In the genomic region with DNA sequence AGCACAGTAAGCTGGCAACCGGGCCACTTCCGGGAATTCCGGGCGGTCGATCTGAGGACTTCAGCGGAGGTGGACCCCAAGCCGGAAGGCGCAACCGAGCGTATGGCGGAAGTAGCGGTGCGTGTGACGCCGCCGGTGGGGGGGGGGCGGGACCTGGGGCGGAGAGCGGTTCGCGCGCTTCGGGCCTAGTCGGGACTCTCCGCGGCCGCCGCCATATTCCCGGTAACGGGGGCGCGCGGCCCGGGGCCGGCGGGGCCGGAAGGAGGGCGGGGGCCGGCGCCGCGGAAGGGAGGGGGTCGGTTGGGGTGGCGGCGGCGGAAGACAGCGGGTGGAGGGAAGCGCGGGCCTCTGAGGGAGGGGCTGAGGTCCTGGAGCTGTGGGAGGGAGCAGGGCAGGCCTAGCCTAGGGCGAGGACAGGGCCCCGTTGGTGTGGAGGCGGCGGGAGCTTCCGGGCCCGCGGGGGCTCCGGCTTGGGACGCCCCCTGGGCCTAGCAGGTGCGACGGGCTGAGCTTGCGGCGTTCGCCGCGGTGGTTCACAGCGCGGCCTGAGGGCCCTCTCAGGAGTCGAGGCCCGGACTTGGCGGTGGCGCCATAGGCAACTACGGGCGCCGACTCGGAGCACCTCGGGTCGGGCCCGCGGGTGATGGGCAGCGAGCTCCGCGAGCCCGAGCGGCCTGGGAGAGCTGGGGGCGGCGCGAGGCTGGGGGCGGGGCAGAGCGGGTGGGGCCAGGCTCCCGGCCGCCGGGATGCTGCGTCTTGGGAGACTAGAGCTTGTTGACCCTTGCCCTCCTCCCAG, we compare ENCODE assay signal across 8 mouse cellular contexts. TPM values are rescaled to one million over a fixed set of nuclear protein-coding genes. Genes with fewer than 3 reads are reported as not detected.
DNase-seq lines count a peak whose midpoint lies in the region; ATAC-seq lines count a peak whose summit lies in the region.

A gene (plus strand): TSS at position 161 of the 796 bp plus-strand sequence.

- peak within 1 kb of the TSS; percentile 98 for H3K27ac ChIP-seq in hindbrain, embryonic 15.5 days (replicated peaks)

- peak within 1 kb of the TSS; percentile 94 for H3K4me3 ChIP-seq in hindbrain, embryonic 15.5 days

- peaks cover 33% of the 10 kb centered on the region for H3K4me1 ChIP-seq in hindbrain, embryonic 15.5 days (replicated peaks)

- H3K9me3 ChIP-seq in hindbrain, embryonic 15.5 days: no peaks in the 10 kb centered on the region

- ATAC-seq in hindbrain, embryonic 15.5 days (ENCODE audit: low FRiP score, low read depth): peak; percentile 95

- peak within 1 kb of the TSS; percentile 95 for H3K9ac ChIP-seq in hindbrain, embryonic 15.5 days

- peak within 1 kb of the TSS; percentile 72 for H3K4me2 ChIP-seq in hindbrain, embryonic 15.5 days

- peaks cover 12% of the 10 kb centered on the region for H3K36me3 ChIP-seq in hindbrain, embryonic 15.5 days

- no peaks in the 10 kb centered on the region for H3K27me3 ChIP-seq in hindbrain, embryonic 15.5 days

- under 1% methylated on average over 61 of the region's 93 CpGs for WGBS in hindbrain, embryonic 15.5 days

- peak; percentile 87 for DNase-seq in T-cell, adult 2 months (ENCODE audit: low spot score)
- peak; percentile 88 to 90 for DNase-seq in cerebellum, postnatal 36 days
- peak; percentile 86 to 88 for DNase-seq in frontal cortex, postnatal 36 days (ENCODE audit: low spot score in 2 of 2)
- peak; percentile 83 for DNase-seq in left cerebral cortex, adult 11 months (ENCODE audit: low spot score)
- DNase-seq in lung, postnatal 4 days: peak; percentile 92 to 95
- peak; percentile 89 for DNase-seq in retina, postnatal 7 days (ENCODE audit: low read depth, low spot score)
- DNase-seq in urinary bladder, adult 2 months (ENCODE audit: low spot score): peak; percentile 86

RNA-seq across cellular contexts. Expression of the gene that starts here (rescaled TPM):
- 49.0 and 56.1 TPM in 2 replicates for polyA plus RNA-seq in hindbrain, embryonic 15.5 days (2015; fragmentation: Nextera tagmentation; extraction: Ambion mirVana)
- 61.3 and 68.7 TPM in 2 replicates for polyA plus RNA-seq in urinary bladder, adult 2 months (2012; rRNA removed)

Comparison
In these comparisons a context has a peak if more than half of its experiments do, and no peak if none do; other contexts are left out.
1. Peak in every context shown above with its lines: DNase-seq, ATAC-seq, H3K4me3 ChIP-seq and H3K27ac ChIP-seq.